Mouse (Mus musculus): ENCODE results near the gene Runx2. TPM values are rescaled to one million over a fixed set of nuclear protein-coding genes. Genes with fewer than 3 reads are reported as not detected.

Runx2 gene
- total and polyA plus RNA-seq, 3 experiments, result not detected

DNA sequence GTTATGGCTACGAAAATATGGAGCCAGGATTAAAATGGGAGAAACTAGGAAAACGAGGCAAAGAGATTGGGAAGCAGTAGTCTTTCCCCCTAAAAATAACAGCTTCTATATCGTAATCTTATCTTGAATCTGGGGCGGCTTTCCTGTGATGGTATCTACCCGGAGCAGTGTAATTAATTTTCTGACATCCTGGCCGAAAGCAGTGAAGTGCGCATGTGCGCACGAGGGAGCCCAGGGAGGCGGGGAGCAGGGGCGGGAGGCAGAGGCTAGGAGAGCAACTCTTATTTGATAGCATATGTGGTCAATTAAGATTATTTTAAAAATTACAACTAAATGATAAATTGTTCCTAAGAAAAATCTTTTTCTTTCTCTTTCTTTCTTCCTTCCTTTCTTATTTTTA, 195.9 kb downstream of the Runx2 start:
- no peak overlapping the region for H3K9ac ChIP-seq (ENCODE audit: control insufficient read depth, low read depth, low read length, poor library complexity, severe bottlenecking)
- no peak for DNase-seq (ENCODE audit: low read depth, low spot score)
- no peaks in the 10 kb centered on the region for H3K36me3 ChIP-seq (ENCODE audit: control insufficient read depth in 1 of 2, insufficient read depth in 2 of 2, low read length in 2 of 2)
- H3K27ac ChIP-seq (ENCODE audit: control insufficient read depth, low read depth, low read length), result no peak overlapping the region
- H3K4me1 ChIP-seq (ENCODE audit: control insufficient read depth in 1 of 2, insufficient read depth in 2 of 2, low read length in 2 of 2), result no peaks in the 10 kb centered on the region
- H3K79me2 ChIP-seq (ENCODE audit: control insufficient read depth, insufficient read depth, low read length, poor library complexity), result no peaks in the 10 kb centered on the region
- no peaks in the 10 kb centered on the region for H3K9me3 ChIP-seq (replicated peaks; ENCODE audit: insufficient read depth, low read length)
- no peaks in the 10 kb centered on the region for H3K27me3 ChIP-seq (ENCODE audit: control insufficient read depth in 1 of 2, insufficient read depth in 2 of 2, low read length in 2 of 2)
- H3K4me3 ChIP-seq (ENCODE audit: control insufficient read depth in 1 of 2, insufficient read depth in 1 of 2, low read depth in 2 of 2, low read length in 2 of 2), result no peak overlapping the region
- TF ChIP-seq MYB (IDR thresholded peaks at IDR 0.05; ENCODE audit: low read depth, low read length) (no peak), CHD1 (IDR thresholded peaks at IDR 0.05; ENCODE audit: low read depth, low read length) (no peak), EP300 (IDR thresholded peaks at IDR 0.05; ENCODE audit: low read depth in 1 of 2, low read length in 2 of 2) (no peak), ZC3H11A (IDR thresholded peaks at IDR 0.05; ENCODE audit: low read depth, low read length) (no peak), TCF12 (IDR thresholded peaks at IDR 0.05; ENCODE audit: low read depth, low read length) (no peak), MYC (IDR thresholded peaks at IDR 0.05; ENCODE audit: low read depth, low read length) (no peak), POLR2A (IDR thresholded peaks at IDR 0.05; ENCODE audit: control insufficient read depth in 1 of 2, insufficient read depth in 1 of 2, low read depth in 1 of 2, low read length in 2 of 2, poor library complexity in 1 of 2) (no peak), RCOR1 (IDR thresholded peaks at IDR 0.05; ENCODE audit: low read depth, low read length) (no peak), TBP (IDR thresholded peaks at IDR 0.05; ENCODE audit: low read depth, low read length) (no peak), BHLHE40 (IDR thresholded peaks at IDR 0.05; ENCODE audit: borderline replicate concordance, low read depth, low read length) (no peak), NRF1 (IDR thresholded peaks at IDR 0.05; ENCODE audit: insufficient read depth, low read depth, low read length, poor library complexity, severe bottlenecking) (no peak)

DNA sequence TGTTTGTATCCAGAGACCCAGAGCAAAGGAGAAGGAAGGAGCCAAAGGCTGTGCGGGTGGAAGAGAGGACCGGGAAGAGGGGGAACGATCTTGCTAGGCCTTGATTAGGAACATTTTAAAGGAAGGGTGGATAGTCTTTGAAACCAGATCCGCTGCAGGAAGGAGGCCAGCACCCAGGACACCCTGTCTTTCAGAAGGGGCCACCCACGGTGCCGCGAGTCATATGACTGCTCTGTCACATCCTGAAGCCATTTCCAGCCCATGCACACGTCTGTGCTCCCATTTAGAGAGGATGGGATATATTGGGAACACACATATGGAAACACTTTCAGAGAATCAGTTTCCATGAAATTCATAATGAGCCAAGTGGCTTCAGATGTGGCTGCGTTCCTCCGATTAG, 196.4 kb downstream of the Runx2 start:
- Histone ChIP-seq H3K79me2 (ENCODE audit: control insufficient read depth, insufficient read depth, low read length, poor library complexity) (no peaks in the 10 kb centered on the region), H3K9ac (ENCODE audit: control insufficient read depth, low read depth, low read length, poor library complexity, severe bottlenecking) (no peak overlapping the region), H3K4me1 (ENCODE audit: control insufficient read depth in 1 of 2, insufficient read depth in 2 of 2, low read length in 2 of 2) (no peaks in the 10 kb centered on the region), H3K4me3 (ENCODE audit: control insufficient read depth in 1 of 2, insufficient read depth in 1 of 2, low read depth in 2 of 2, low read length in 2 of 2) (no peak overlapping the region), H3K27me3 (ENCODE audit: control insufficient read depth in 1 of 2, insufficient read depth in 2 of 2, low read length in 2 of 2) (no peaks in the 10 kb centered on the region), H3K27ac (ENCODE audit: control insufficient read depth, low read depth, low read length) (no peak overlapping the region), H3K36me3 (ENCODE audit: control insufficient read depth in 1 of 2, insufficient read depth in 2 of 2, low read length in 2 of 2) (no peaks in the 10 kb centered on the region), H3K9me3 (replicated peaks; ENCODE audit: insufficient read depth, low read length) (no peaks in the 10 kb centered on the region)
- no peak for DNase-seq (ENCODE audit: low read depth, low spot score)
- TF ChIP-seq USF2 (IDR thresholded peaks at IDR 0.05; ENCODE audit: borderline replicate concordance in 1 of 2, insufficient read depth in 1 of 2, low read depth in 1 of 2, low read length in 2 of 2) (no peak), NRF1 (IDR thresholded peaks at IDR 0.05; ENCODE audit: insufficient read depth, low read depth, low read length, poor library complexity, severe bottlenecking) (no peak), E2F4 (IDR thresholded peaks at IDR 0.05; ENCODE audit: borderline replicate concordance, low read depth, low read length) (no peak), USF1 (IDR thresholded peaks at IDR 0.05; ENCODE audit: low read depth, low read length) (no peak), CHD2 (IDR thresholded peaks at IDR 0.05; ENCODE audit: low read length) (no peak), EP300 (IDR thresholded peaks at IDR 0.05; ENCODE audit: low read depth in 1 of 2, low read length in 2 of 2) (no peak), KAT2A (conservative IDR thresholded peaks at IDR 0.05; ENCODE audit: low read depth, low read length) (no peak), MAZ (IDR thresholded peaks at IDR 0.05; ENCODE audit: low read depth, low read length) (no peak), TCF12 (IDR thresholded peaks at IDR 0.05; ENCODE audit: low read depth, low read length) (no peak), HCFC1 (IDR thresholded peaks at IDR 0.05; ENCODE audit: low read depth, low read length) (no peak), ZNF384 (IDR thresholded peaks at IDR 0.05; ENCODE audit: low read depth, low read length) (no peak), MYB (IDR thresholded peaks at IDR 0.05; ENCODE audit: low read depth, low read length) (no peak), MYC (IDR thresholded peaks at IDR 0.05; ENCODE audit: low read depth, low read length) (no peak)
